Mouse (Mus musculus) E14TG2a.4 (cell line): ENCODE measurements around the gene Adgra3.

Experiments
- CTCF ChIP-seq: conservative IDR thresholded peaks from 2 replicates; pipeline ENCODE4 v1.5.1; 2014; ENCODE audit warnings: low read length
- NANOG ChIP-seq: IDR thresholded peaks from 2 replicates; pipeline ENCODE4 v1.6.1; 2014; ENCODE audit warnings: borderline replicate concordance, low read length, mixed read lengths
- POU5F1 ChIP-seq: IDR thresholded peaks from 2 replicates; pipeline ENCODE4 v1.6.1; 2014; ENCODE audit warnings: low read length, borderline replicate concordance

GRCm38 (mm10) chr5:49961478-49962431, 97.1 kb downstream of the Adgra3 start:
- TF ChIP-seq CTCF, result peak; percentile 57
- TF ChIP-seq POU5F1, result no peak
- no peak for TF ChIP-seq NANOG
